Mouse (Mus musculus): ENCODE data around the gene Il31ra.
A peak's percentile ranks its signal among the peaks of the same experiment; 100 is the strongest.
"Not testable (repeated sequence)": the region's sequence is repeated elsewhere in the genome, so short reads cannot be mapped to it uniquely, and the experiment has no call there.

The Il31ra gene

GRCm38 (mm10) chr13:112594260-112594659 lies at the start of gene Il31ra:
TSS of gene Il31ra (minus strand) at chr13:112594360.
- DNase-seq (ENCODE audit: low read depth, low spot score), result not testable (repeated sequence)

- DNase-seq (ENCODE audit: low read depth, low spot score), result no peak
Observed at GRCm38 (mm10) chr13:112642897-112643296, 48.7 kb upstream of the Il31ra start.

GRCm38 (mm10) chr13:112639111-112639510 lies 45.0 kb upstream of the Il31ra start:
- DNase-seq (ENCODE audit: low read depth, low spot score), result no peak

- DNase-seq (ENCODE audit: low read depth, low spot score), result no peak
Observed at GRCm38 (mm10) chr13:112636498-112636897, 42.3 kb upstream of the Il31ra start.

GRCm38 (mm10) chr13:112635174-112635837 lies 41.1 kb upstream of the Il31ra start:
- no peak for DNase-seq (ENCODE audit: low read depth, low spot score)

GRCm38 (mm10) chr13:112625566-112625965 lies 31.4 kb upstream of the Il31ra start:
- DNase-seq (ENCODE audit: low read depth, low spot score), result no peak

GRCm38 (mm10) chr13:112624622-112625021 lies 30.5 kb upstream of the Il31ra start:
- DNase-seq (ENCODE audit: low read depth, low spot score), result no peak

GRCm38 (mm10) chr13:112623656-112624055 lies 29.5 kb upstream of the Il31ra start:
- DNase-seq (ENCODE audit: low read depth, low spot score), result no peak

GRCm38 (mm10) chr13:112621592-112621991 lies 27.4 kb upstream of the Il31ra start:
- DNase-seq (ENCODE audit: low read depth, low spot score), result peak; percentile 36

- no peak for DNase-seq (ENCODE audit: low read depth, low spot score)
Observed at GRCm38 (mm10) chr13:112608606-112609005, 14.4 kb upstream of the Il31ra start.

- no peak for DNase-seq (ENCODE audit: low read depth, low spot score)
Observed at GRCm38 (mm10) chr13:112604411-112604810, 10.3 kb upstream of the Il31ra start.

- no peak for DNase-seq (ENCODE audit: low read depth, low spot score)
Observed at GRCm38 (mm10) chr13:112603839-112604238, 9.7 kb upstream of the Il31ra start.

GRCm38 (mm10) chr13:112602607-112603006 lies 8.4 kb upstream of the Il31ra start:
- DNase-seq (ENCODE audit: low read depth, low spot score), result no peak

GRCm38 (mm10) chr13:112590254-112590653 lies 3.9 kb downstream of the Il31ra start:
- no peak for DNase-seq (ENCODE audit: low read depth, low spot score)

- no peak for DNase-seq (ENCODE audit: low read depth, low spot score)
Observed at GRCm38 (mm10) chr13:112589625-112590024, 4.5 kb downstream of the Il31ra start.

- no peak for DNase-seq (ENCODE audit: low read depth, low spot score)
Observed at GRCm38 (mm10) chr13:112584556-112585237, 9.5 kb downstream of the Il31ra start.

- no peak for DNase-seq (ENCODE audit: low read depth, low spot score)
Observed at GRCm38 (mm10) chr13:112582291-112582690, 11.9 kb downstream of the Il31ra start.

- DNase-seq (ENCODE audit: low read depth, low spot score), result no peak
Observed at GRCm38 (mm10) chr13:112581796-112582195, 12.4 kb downstream of the Il31ra start.

- peak; percentile 16 for DNase-seq (ENCODE audit: low read depth, low spot score)
Observed at GRCm38 (mm10) chr13:112580590-112581320, 13.4 kb downstream of the Il31ra start.

GRCm38 (mm10) chr13:112578041-112578440 lies 16.1 kb downstream of the Il31ra start:
- not testable (repeated sequence) for DNase-seq (ENCODE audit: low read depth, low spot score)

GRCm38 (mm10) chr13:112573800-112574199 lies 20.4 kb downstream of the Il31ra start:
- DNase-seq (ENCODE audit: low read depth, low spot score), result no peak

GRCm38 (mm10) chr13:112570768-112571167 lies 23.4 kb downstream of the Il31ra start:
- no peak for DNase-seq (ENCODE audit: low read depth, low spot score)

Measured in 3T3-L1 (cell line).